Mouse (Mus musculus) adrenal gland (tissue): ENCODE results near the gene Nrtn.

Experiments used
- intact Hi-C: fragments of 180-260 bp; cut with DNase I; formaldehyde crosslinking; loops from one replicate; pipeline ENCODE4 v1.15.1; 2025

Gene Nrtn

GRCm38 (mm10) chr17:56763741-56764250, 6.5 kb upstream of the Nrtn start:
- intact Hi-C loops: no loop called here

- intact Hi-C loops: no loop called here
Observed at GRCm38 (mm10) chr17:56762769-56763731, 5.7 kb upstream of the Nrtn start.

GRCm38 (mm10) chr17:56761991-56762410, 4.7 kb upstream of the Nrtn start:
- intact Hi-C loops: no loop called here

GRCm38 (mm10) chr17:56761077-56761476, 3.7 kb upstream of the Nrtn start:
- intact Hi-C loops: no loop called here

- intact Hi-C loops: loop anchor here (5.0 kb wide), 2 partner anchors 42 to 77 kb away; partner anchors contain the start of genes Ndufa11 and Vmac
Observed at GRCm38 (mm10) chr17:56759261-56759660, 1.9 kb upstream of the Nrtn start.

GRCm38 (mm10) chr17:56758132-56758531, 802 bp upstream of the Nrtn start:
- intact Hi-C loops: loop anchor here (5.0 kb wide), 2 partner anchors 41 to 76 kb away; partner anchors contain the start of genes Ndufa11 and Vmac

GRCm38 (mm10) chr17:56756703-56757399, 479 bp downstream of the Nrtn start:
- intact Hi-C loops: loop anchor here (5.0 kb wide), 2 partner anchors 40 to 75 kb away; partner anchors contain the start of genes Ndufa11 and Vmac

GRCm38 (mm10) chr17:56754271-56755185, 2.8 kb downstream of the Nrtn start:
- intact Hi-C loops: loop anchor here (5.0 kb wide), 2 partner anchors 37 to 72 kb away; partner anchors contain the start of genes Ndufa11 and Vmac

- intact Hi-C loops: no loop called here
Observed at GRCm38 (mm10) chr17:56753452-56753851, 3.9 kb downstream of the Nrtn start.

- intact Hi-C loops: no loop called here
Observed at GRCm38 (mm10) chr17:56751404-56752072, 5.8 kb downstream of the Nrtn start.

- intact Hi-C loops: loop anchor here (10.0 kb wide), 1 partner anchor 199 kb away; no protein-coding TSS in a partner anchor
Observed at GRCm38 (mm10) chr17:56744173-56744572, 13.2 kb downstream of the Nrtn start.

GRCm38 (mm10) chr17:56740788-56741160, 16.6 kb downstream of the Nrtn start:
- intact Hi-C loops: loop anchor here (10.0 kb wide), 1 partner anchor 196 kb away; no protein-coding TSS in a partner anchor

- intact Hi-C loops: loop anchor here (10.0 kb wide), 1 partner anchor 195 kb away; no protein-coding TSS in a partner anchor
Observed at GRCm38 (mm10) chr17:56740118-56740787, 17.1 kb downstream of the Nrtn start.

- intact Hi-C loops: no loop called here
Observed at GRCm38 (mm10) chr17:56738221-56738620, 19.1 kb downstream of the Nrtn start.

GRCm38 (mm10) chr17:56736534-56736933, 20.8 kb downstream of the Nrtn start:
- intact Hi-C loops: no loop called here

GRCm38 (mm10) chr17:56729656-56730055, 27.7 kb downstream of the Nrtn start:
- intact Hi-C loops: no loop called here

GRCm38 (mm10) chr17:56729151-56729550, 28.2 kb downstream of the Nrtn start:
- intact Hi-C loops: no loop called here

- intact Hi-C loops: no loop called here
Observed at GRCm38 (mm10) chr17:56728117-56728516, 29.2 kb downstream of the Nrtn start.

GRCm38 (mm10) chr17:56727659-56728058, 29.7 kb downstream of the Nrtn start:
- intact Hi-C loops: no loop called here
